Mouse (Mus musculus) gastrocnemius, postnatal 10 days (tissue): ENCODE data around the gene Fau. TPM values are rescaled to one million over a fixed set of nuclear protein-coding genes. Genes with fewer than 3 reads are reported as not detected.

ENCODE experiments used
- DNase-seq: peaks from one replicate; pipeline ENCODE4 v3.0.0; 2021; ENCODE audit warnings: mixed read lengths
- microRNA-seq, 2 experiments: library from miRNA; unstranded; fragments of <30 nt; microRNA quantifications; one replicate each; pipeline ENCODE4 v1.2.0; 2021
- total RNA-seq, 2 experiments: library from RNA; stranded (reverse); gene quantifications; 2 replicates each; pipeline ENCODE4 v1.2.3; 2021

The Fau gene
- total RNA-seq, 2 experiments from 2014 or later, result 669 to 708 TPM

GRCm38 (mm10) chr19:6070571-6071250 lies 13.1 kb downstream of the Fau start:
- no peak for DNase-seq

- no peak for DNase-seq
Measured at GRCm38 (mm10) chr19:6071261-6071660, 13.6 kb downstream of the Fau start.

GRCm38 (mm10) chr19:6073889-6074288 lies 16.2 kb downstream of the Fau start:
- DNase-seq, result no peak

- peak; percentile 66 for DNase-seq
Measured at GRCm38 (mm10) chr19:6076564-6077393, 19.1 kb downstream of the Fau start, which contains the start of gene Vps51. Gene Vps51 (minus strand): TSS chr19:6077231.

- DNase-seq, result no peak
Measured at GRCm38 (mm10) chr19:6079983-6080480, 22.4 kb downstream of the Fau start, which contains the start of gene Tmem262. Gene Tmem262 (plus strand): TSS chr19:6080033.

GRCm38 (mm10) chr19:6082156-6082555 lies 24.5 kb downstream of the Fau start, which contains the start of gene Gm28374:
Gene Gm28374 (minus strand): TSS chr19:6082256.
- DNase-seq, result no peak

- peak; percentile 92 for DNase-seq
Measured at GRCm38 (mm10) chr19:6084478-6085248, 27.0 kb downstream of the Fau start, which contains the start of the genes Zfpl1 and Cdca5. Gene Zfpl1 (minus strand): TSS chr19:6084956. Gene Cdca5 (plus strand): TSS chr19:6084983.

- DNase-seq, result no peak
Measured at GRCm38 (mm10) chr19:6085417-6085879, 27.8 kb downstream of the Fau start.

- DNase-seq, result no peak
Measured at GRCm38 (mm10) chr19:6088841-6089240, 31.2 kb downstream of the Fau start.

- no peak for DNase-seq
Measured at GRCm38 (mm10) chr19:6094119-6094518, 36.5 kb downstream of the Fau start, which contains the start of gene AC131692.1. Gene AC131692.1 (plus strand): TSS chr19:6094419.

GRCm38 (mm10) chr19:6097847-6098246 lies 40.2 kb downstream of the Fau start:
- DNase-seq, result no peak

GRCm38 (mm10) chr19:6101186-6101585 lies 43.5 kb downstream of the Fau start:
- DNase-seq, result no peak

GRCm38 (mm10) chr19:6102169-6102853 lies 44.7 kb downstream of the Fau start:
- no peak for DNase-seq

- DNase-seq, result no peak
Measured at GRCm38 (mm10) chr19:6104476-6104875, 46.8 kb downstream of the Fau start.

GRCm38 (mm10) chr19:6105586-6105985 lies 47.9 kb downstream of the Fau start, which contains the start of gene Naaladl1:
Gene Naaladl1 (plus strand): TSS chr19:6105782.
- no peak for DNase-seq

Small RNAs within 50 kb of the gene (microRNA-seq; reads per million reads assigned to microRNA genes)
- gene Mir6988, result 0.64 to 0.75 reads per million in 2 experiments

Other genes starting within 250 kb of the Fau start
- 10 to 100 TPM in 1 of 2 experiments, 1 to 10 TPM in 1; 7.4 to 10.3 TPM for gene Frmd8, start 182.6 kb upstream of the Fau start, total RNA-seq
- gene Slc25a45, start 180.0 kb upstream of the Fau start, total RNA-seq, result 1 to 10 TPM; 2.6 to 3.5 TPM
- under 1 TPM; 0.82 to 0.95 TPM for gene Tigd3, start 163.7 kb upstream of the Fau start, total RNA-seq
- 10 to 100 TPM; 86.8 to 90.9 TPM for gene Dpf2, start 144.8 kb upstream of the Fau start, total RNA-seq
- gene Cdc42ep2, start 133.0 kb upstream of the Fau start, total RNA-seq, result 10 to 100 TPM; 16.6 to 20.9 TPM
- 10 to 100 TPM; 13.7 to 18.7 TPM for gene Pola2, start 93.6 kb upstream of the Fau start, total RNA-seq
- gene Slc22a20, start 71.7 kb upstream of the Fau start, total RNA-seq, result not detected
- gene Capn1, start 41.9 kb upstream of the Fau start, total RNA-seq, result 10 to 100 TPM; 78.1 to 83.8 TPM
- 10 to 100 TPM; 18.4 to 22.1 TPM for gene Syvn1, start 11.3 kb upstream of the Fau start, total RNA-seq
- gene Mrpl49, start 59 bp upstream of the Fau start, total RNA-seq, result 10 to 100 TPM; 34.1 to 36.3 TPM
- gene Znhit2, start 3.3 kb downstream of the Fau start, total RNA-seq, result 10 to 100 TPM; 10.6 to 11.0 TPM
- gene Tm7sf2, start 10.5 kb downstream of the Fau start, total RNA-seq, result 1 to 10 TPM; 4.7 to 5.8 TPM
- 10 to 100 TPM; 23.1 to 29.4 TPM for gene Vps51, start 19.4 kb downstream of the Fau start, total RNA-seq
- gene Tmem262, start 22.2 kb downstream of the Fau start, total RNA-seq, result not detected
- not detected for gene Gm28374, start 24.4 kb downstream of the Fau start, total RNA-seq
- gene Zfpl1, start 27.1 kb downstream of the Fau start, total RNA-seq, result 10 to 100 TPM; 18.5 to 20.1 TPM
- gene Cdca5, start 27.1 kb downstream of the Fau start, total RNA-seq, result 1 to 10 TPM; 3.5 to 4.1 TPM
- gene AC131692.1, start 36.6 kb downstream of the Fau start, total RNA-seq, result under 1 TPM in 1 of 2 experiments, not detected in 1; 0.59 TPM
- gene Naaladl1, start 47.9 kb downstream of the Fau start, total RNA-seq, result under 1 TPM in 1 of 2 experiments, not detected in 1; 0.09 TPM
- gene Sac3d1, start 60.8 kb downstream of the Fau start, total RNA-seq, result 10 to 100 TPM; 12.4 to 13.9 TPM
- 10 to 100 TPM; 12.0 to 14.6 TPM for gene Snx15, start 70.5 kb downstream of the Fau start, total RNA-seq
- gene Batf2, start 83.1 kb downstream of the Fau start, total RNA-seq, result under 1 TPM; 0.23 to 0.41 TPM
- 10 to 100 TPM; 56.4 to 65.4 TPM for gene Arl2, start 83.7 kb downstream of the Fau start, total RNA-seq
- not detected for gene Majin, start 126.5 kb downstream of the Fau start, total RNA-seq
- gene Gpha2, start 168.5 kb downstream of the Fau start, total RNA-seq, result not detected
- gene Ppp2r5b, start 178.0 kb downstream of the Fau start, total RNA-seq, result 10 to 100 TPM; 24.3 to 25.4 TPM
- 10 to 100 TPM; 13.2 to 15.0 TPM for gene Atg2a, start 183.8 kb downstream of the Fau start, total RNA-seq
- gene Ehd1, start 218.9 kb downstream of the Fau start, total RNA-seq, result 10 to 100 TPM; 54.0 to 64.8 TPM
- gene Cdc42bpg, start 248.6 kb downstream of the Fau start, total RNA-seq, result 1 to 10 TPM; 4.2 to 4.5 TPM